Mouse (Mus musculus) liver, embryonic 11.5 days (tissue): ENCODE results near the gene Gm45213. TPM values are rescaled to one million over a fixed set of nuclear protein-coding genes. Genes with fewer than 3 reads are reported as not detected.

Experiments
- ATAC-seq: fragments of 200-750 bp; cut with Nextera tagmentation; replicated peaks from 2 replicates; pipeline ENCODE4 v1.8.0; 2017; ENCODE audit warnings: moderate number of reproducible peaks, mild to moderate bottlenecking, moderate TSS enrichment, moderate library complexity; ENCODE audit not compliant: low FRiP score
- DNase-seq: peaks from one replicate; pipeline ENCODE4 v3.0.0-alpha.2; 2017; ENCODE audit warnings: low spot score
- H3K27ac ChIP-seq: fragments of 300-500 bp; sonication (generic); 2 replicates; pipeline ENCODE4 v1.5.1; 2014; ENCODE audit warnings: mild to moderate bottlenecking, low read depth, low read length, control low read depth
- H3K27me3 ChIP-seq: fragments of 300-500 bp; sonication (generic); replicated peaks from 2 replicates; pipeline ENCODE4 v1.6.1; 2014; ENCODE audit warnings: low read length, mixed read lengths; ENCODE audit not compliant: control insufficient read depth, insufficient read depth
- H3K36me3 ChIP-seq: fragments of 300-500 bp; sonication (generic); 2 replicates; pipeline ENCODE4 v1.6.1; 2014; ENCODE audit warnings: mild to moderate bottlenecking, low read length, moderate library complexity, mixed read lengths; ENCODE audit not compliant: control insufficient read depth, insufficient read depth
- H3K4me1 ChIP-seq: fragments of 300-500 bp; sonication (generic); replicated peaks from 2 replicates; pipeline ENCODE4 v1.6.1; 2014; ENCODE audit warnings: low read length, mixed read lengths; ENCODE audit not compliant: control insufficient read depth, insufficient read depth
- H3K4me2 ChIP-seq: fragments of 300-500 bp; sonication (generic); 2 replicates; pipeline ENCODE4 v1.6.1; 2014; ENCODE audit warnings: mild to moderate bottlenecking, control low read depth, moderate library complexity
- H3K4me3 ChIP-seq: fragments of 300-500 bp; sonication (generic); 2 replicates; pipeline ENCODE4 v1.5.1; 2014; ENCODE audit warnings: low read depth, low read length, control low read depth
- H3K9ac ChIP-seq: fragments of 300-500 bp; sonication (generic); 2 replicates; pipeline ENCODE4 v1.6.1; 2014; ENCODE audit warnings: low read depth, low read length, control low read depth
- H3K9me3 ChIP-seq: fragments of 300-500 bp; sonication (generic); 2 replicates; pipeline ENCODE4 v1.6.1; 2016; ENCODE audit warnings: low read length, inconsistent platforms, mixed read lengths; ENCODE audit not compliant: control insufficient read depth
- WGBS: fragments of 180-500 bp; shearing (Covaris S2); extraction: QIAGEN DNeasy Blood & Tissue Kit; methylation state at CpG from one replicate; pipeline ENCODE4 v1.1.7; 2014; 5-methylcytosine and 5-hydroxymethylcytosine counted together
- polyA plus RNA-seq: library from polyadenylated mRNA; unstranded; fragments of >200 nt; fragmentation: Nextera tagmentation; extraction: Ambion mirVana; gene quantifications from 2 replicates; pipeline ENCODE4 v1.2.1, GENCODE M21; 2014

The Gm45213 gene
- polyA plus RNA-seq, 1 experiment from 2014 or later = not detected

- WGBS = 77% methylated on average over 6 of the region's 6 CpGs
- ATAC-seq (no peak), DNase-seq (no peak)
- H3K27me3 ChIP-seq = no peaks in the 10 kb centered on the region
- no peaks in the 10 kb centered on the region for H3K4me1 ChIP-seq
- no peaks in the 10 kb centered on the region for H3K9me3 ChIP-seq
- H3K4me2 ChIP-seq = no peak overlapping the region
- H3K9ac ChIP-seq = no peak overlapping the region
- no peaks in the 10 kb centered on the region for H3K36me3 ChIP-seq
- H3K4me3 ChIP-seq = no peak overlapping the region
- no peak overlapping the region for H3K27ac ChIP-seq
Measured at GRCm38 (mm10) chr7:66010518-66010917, 32.9 kb upstream of the Gm45213 start.

GRCm38 (mm10) chr7:66027747-66028146 lies 15.7 kb upstream of the Gm45213 start:
- Histone ChIP-seq H3K9ac (no peak overlapping the region), H3K27me3 (no peaks in the 10 kb centered on the region), H3K9me3 (no peaks in the 10 kb centered on the region), H3K27ac (no peak overlapping the region), H3K4me2 (no peak overlapping the region), H3K36me3 (no peaks in the 10 kb centered on the region), H3K4me1 (no peaks in the 10 kb centered on the region), H3K4me3 (no peak overlapping the region)
- DNase-seq (no peak), ATAC-seq (no peak)
- 71% methylated on average over 2 of the region's 2 CpGs for WGBS

DNA sequence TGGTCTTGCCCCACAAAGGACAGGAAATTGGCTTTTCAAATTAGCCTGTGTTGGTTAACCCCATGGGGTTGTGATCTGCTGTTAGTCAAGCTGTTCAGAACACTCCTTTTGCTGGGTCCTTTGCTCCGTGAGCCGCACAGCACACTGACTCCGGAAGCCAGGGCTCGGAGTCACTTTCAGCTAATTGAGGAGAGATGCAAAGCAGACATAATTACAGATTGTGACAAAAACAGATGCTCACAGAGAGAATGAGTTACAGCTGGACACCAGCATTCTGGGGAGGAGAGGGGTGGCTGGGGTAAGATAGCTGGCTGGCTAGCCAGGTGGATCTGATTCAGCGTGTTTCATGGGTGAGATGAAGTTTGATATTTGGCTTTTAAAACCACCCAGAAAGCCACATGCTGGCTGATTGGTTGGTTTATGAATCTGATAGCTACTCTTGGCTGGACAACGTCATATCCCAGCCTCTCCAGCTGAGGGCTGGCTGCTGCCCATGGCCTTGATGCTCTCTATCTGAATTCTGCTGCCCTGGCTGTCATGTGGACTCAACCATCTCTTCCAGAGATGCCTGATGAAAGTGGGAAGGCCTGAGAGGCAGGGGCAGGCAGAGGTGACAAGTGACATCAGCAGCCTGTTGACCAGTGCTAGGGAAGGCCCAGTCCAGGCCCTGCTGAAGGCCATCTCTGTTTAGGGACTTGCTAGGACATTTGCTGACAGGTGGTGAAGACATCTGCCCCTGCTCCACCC lies 14.5 kb upstream of the Gm45213 start:
- DNase-seq = no peak
- ATAC-seq = no peak

DNA sequence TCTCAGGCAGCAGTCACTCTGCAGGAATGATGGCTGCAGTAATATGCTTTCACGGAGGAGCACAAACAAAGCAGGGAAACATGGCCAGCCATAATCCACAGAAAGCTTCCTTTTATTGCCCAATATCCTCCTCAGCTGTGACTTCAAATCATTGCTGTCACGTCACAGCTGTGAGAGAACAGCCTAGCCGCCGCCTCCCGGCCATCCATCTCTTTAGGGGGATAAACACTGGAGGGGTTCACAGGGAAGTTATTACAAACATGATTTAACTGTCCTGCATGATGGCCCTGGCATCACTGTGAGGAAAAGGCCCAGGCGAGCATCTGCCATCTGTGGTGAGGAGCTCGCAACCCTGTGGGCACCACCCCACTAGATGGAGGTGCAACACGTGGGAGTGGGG lies 6.6 kb upstream of the Gm45213 start:
- no peaks in the 10 kb centered on the region for H3K4me1 ChIP-seq
- DNase-seq (no peak), ATAC-seq (no peak)
- H3K4me2 ChIP-seq = no peak overlapping the region
- H3K9ac ChIP-seq = no peak overlapping the region
- H3K27ac ChIP-seq = no peak overlapping the region
- WGBS = 63% methylated on average over 8 of the region's 8 CpGs
- no peaks in the 10 kb centered on the region for H3K9me3 ChIP-seq
- no peaks in the 10 kb centered on the region for H3K36me3 ChIP-seq
- H3K4me3 ChIP-seq = no peak overlapping the region
- no peaks in the 10 kb centered on the region for H3K27me3 ChIP-seq

More for the DNA sequence above, 14.5 kb upstream of the Gm45213 start:
- no peaks in the 10 kb centered on the region for H3K4me1 ChIP-seq
- no peak overlapping the region for H3K4me3 ChIP-seq
- no peaks in the 10 kb centered on the region for H3K27me3 ChIP-seq
- no peaks in the 10 kb centered on the region for H3K9me3 ChIP-seq
- H3K36me3 ChIP-seq = no peaks in the 10 kb centered on the region
- WGBS = 66% methylated on average over 6 of the region's 6 CpGs
- H3K27ac ChIP-seq = no peak overlapping the region
- H3K9ac ChIP-seq = no peak overlapping the region
- H3K4me2 ChIP-seq = no peak overlapping the region

DNA sequence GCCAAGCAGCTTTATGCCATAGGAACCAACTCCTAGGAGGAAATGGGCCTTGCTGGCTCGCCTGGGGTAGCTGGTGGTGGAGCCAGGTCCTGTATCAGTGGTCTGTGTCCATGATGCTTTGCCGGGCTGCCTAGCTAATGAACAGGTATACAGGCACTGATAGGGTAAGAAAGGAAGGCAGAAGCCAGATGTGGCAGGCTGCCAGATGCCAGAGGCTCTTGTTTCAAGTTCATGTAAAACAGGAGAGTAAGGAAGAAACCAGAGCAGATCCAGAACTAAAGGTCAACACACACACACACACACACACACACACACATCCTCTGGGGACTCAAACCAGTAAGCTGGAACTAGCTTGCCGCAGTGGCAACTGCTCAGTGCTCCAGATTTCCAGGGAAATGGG lies 5.1 kb upstream of the Gm45213 start:
- Histone ChIP-seq H3K4me2 (no peak overlapping the region), H3K36me3 (no peaks in the 10 kb centered on the region), H3K27me3 (no peaks in the 10 kb centered on the region), H3K4me3 (no peak overlapping the region), H3K27ac (no peak overlapping the region), H3K9me3 (no peaks in the 10 kb centered on the region), H3K4me1 (no peaks in the 10 kb centered on the region), H3K9ac (no peak overlapping the region)
- DNase-seq = no peak
- 58% methylated on average over 3 of the region's 3 CpGs for WGBS
- no peak for ATAC-seq

DNA sequence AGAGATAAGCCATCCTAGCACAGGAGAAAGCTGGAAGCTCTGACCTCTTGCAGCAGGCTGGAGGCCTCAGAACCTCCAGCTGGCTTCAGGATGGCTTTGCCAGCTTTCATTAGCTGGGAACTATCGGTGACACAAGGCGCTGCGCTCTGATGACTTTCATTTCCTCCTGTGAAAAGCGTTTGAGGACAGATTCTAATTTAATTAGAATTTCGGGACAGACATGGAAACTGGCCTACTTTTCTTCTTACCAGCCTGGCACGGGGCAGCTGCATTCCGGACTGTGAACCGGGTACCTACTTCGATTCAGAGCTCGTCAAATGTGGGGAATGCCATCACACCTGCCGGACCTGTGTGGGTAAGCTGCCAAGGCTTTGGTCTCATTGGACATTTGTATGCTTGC lies 4.7 kb upstream of the Gm45213 start:
- ATAC-seq = no peak

GRCm38 (mm10) chr7:66040026-66040814 lies 3.2 kb upstream of the Gm45213 start:
- no peak for ATAC-seq
- DNase-seq = no peak
- Histone ChIP-seq H3K4me2 (no peak overlapping the region), H3K27ac (no peak overlapping the region), H3K4me1 (no peaks in the 10 kb centered on the region), H3K9me3 (no peaks in the 10 kb centered on the region), H3K36me3 (no peaks in the 10 kb centered on the region), H3K9ac (no peak overlapping the region), H3K4me3 (no peak overlapping the region), H3K27me3 (no peaks in the 10 kb centered on the region)
- 68% methylated on average over 18 of the region's 18 CpGs for WGBS

More for the DNA sequence above, 4.7 kb upstream of the Gm45213 start:
- H3K4me2 ChIP-seq = no peak overlapping the region
- H3K27ac ChIP-seq = no peak overlapping the region
- H3K9ac ChIP-seq = no peak overlapping the region
- no peaks in the 10 kb centered on the region for H3K36me3 ChIP-seq
- no peak for DNase-seq
- H3K4me3 ChIP-seq = no peak overlapping the region
- no peaks in the 10 kb centered on the region for H3K27me3 ChIP-seq
- 81% methylated on average over 11 of the region's 11 CpGs for WGBS
- no peaks in the 10 kb centered on the region for H3K9me3 ChIP-seq
- H3K4me1 ChIP-seq = no peaks in the 10 kb centered on the region

- 63% methylated on average over 9 of the region's 9 CpGs for WGBS
Measured at GRCm38 (mm10) chr7:66044617-66045016, 1.2 kb downstream of the Gm45213 start.

More at GRCm38 (mm10) chr7:66044617-66045016, 1.2 kb downstream of the Gm45213 start:
- DNase-seq = no peak
- no peak overlapping the region for H3K4me2 ChIP-seq
- no peaks in the 10 kb centered on the region; the same call in 1 of the 2 replicates for H3K27me3 ChIP-seq
- no peak overlapping the region for H3K9ac ChIP-seq
- no peaks in the 10 kb centered on the region for H3K4me1 ChIP-seq
- H3K36me3 ChIP-seq = no peaks in the 10 kb centered on the region
- no peak overlapping the region for H3K4me3 ChIP-seq
- ATAC-seq = no peak
- no peaks in the 10 kb centered on the region for H3K9me3 ChIP-seq
- no peak overlapping the region for H3K27ac ChIP-seq
